Mouse (Mus musculus) embryonic facial prominence, embryonic 11.5 days (tissue): ENCODE data around the gene Cerkl. TPM values are rescaled to one million over a fixed set of nuclear protein-coding genes. Genes with fewer than 3 reads are reported as not detected.

Source experiments
- ATAC-seq: fragments of 200-750 bp; cut with Nextera tagmentation; replicated peaks from 2 replicates; pipeline ENCODE4 v1.8.0; 2017; ENCODE audit warnings: low read depth; ENCODE audit not compliant: insufficient number of reproducible peaks, low FRiP score, low TSS enrichment
- DNase-seq: peaks from one replicate; pipeline ENCODE4 v3.0.0-alpha.2; 2015; ENCODE audit warnings: low spot score
- H3K27ac ChIP-seq: fragments of 300-500 bp; sonication (generic); replicated peaks from 2 replicates; pipeline ENCODE4 v1.5.1; 2014; ENCODE audit warnings: mild to moderate bottlenecking, low read depth, low read length, control low read depth
- H3K27me3 ChIP-seq: fragments of 300-500 bp; sonication (generic); 2 replicates; pipeline ENCODE4 v1.6.1; 2014; ENCODE audit warnings: mild to moderate bottlenecking, low read length, moderate library complexity, mixed read lengths; ENCODE audit not compliant: control insufficient read depth, insufficient read depth
- H3K36me3 ChIP-seq: fragments of 300-500 bp; sonication (generic); replicated peaks from 2 replicates; pipeline ENCODE4 v1.6.1; 2014; ENCODE audit warnings: low read depth, mild to moderate bottlenecking, low read length, moderate library complexity, mixed read lengths; ENCODE audit not compliant: control insufficient read depth, insufficient read depth
- H3K4me1 ChIP-seq: fragments of 300-500 bp; sonication (generic); 2 replicates; pipeline ENCODE4 v1.6.1; 2014; ENCODE audit warnings: low read length, mixed read lengths; ENCODE audit not compliant: control insufficient read depth, insufficient read depth
- H3K4me2 ChIP-seq: fragments of 300-500 bp; sonication (generic); 2 replicates; pipeline ENCODE4 v1.6.1; 2014; ENCODE audit warnings: low read depth, mild to moderate bottlenecking, control low read depth, low read length, moderate library complexity
- H3K4me3 ChIP-seq: fragments of 300-500 bp; sonication (generic); 2 replicates; pipeline ENCODE4 v1.5.1; 2014; ENCODE audit warnings: low read depth, low read length, control low read depth
- H3K9ac ChIP-seq: fragments of 300-500 bp; sonication (generic); replicated peaks from 2 replicates; pipeline ENCODE4 v1.6.1; 2014; ENCODE audit warnings: mild to moderate bottlenecking, control low read depth, low read length
- H3K9me3 ChIP-seq: fragments of 300-500 bp; sonication (generic); replicated peaks from 2 replicates; pipeline ENCODE4 v1.6.1; 2016; ENCODE audit warnings: mild to moderate bottlenecking, low read length, inconsistent platforms, mixed read lengths; ENCODE audit not compliant: control insufficient read depth
- WGBS: fragments of 180-500 bp; shearing (Covaris S2); extraction: QIAGEN DNeasy Blood & Tissue Kit; methylation state at CpG from one replicate; pipeline ENCODE4 v1.1.7; 2014; 5-methylcytosine and 5-hydroxymethylcytosine counted together
- polyA plus RNA-seq: library from polyadenylated mRNA; unstranded; fragments of >200 nt; fragmentation: Nextera tagmentation; extraction: Ambion mirVana; gene quantifications from 2 replicates; pipeline ENCODE4 v1.2.1, GENCODE M21; 2014

The Cerkl gene
- polyA plus RNA-seq, 1 experiment from 2014 or later: 2.8 TPM

- Histone ChIP-seq H3K9ac (no peak overlapping the region), H3K9me3 (no peaks in the 10 kb centered on the region), H3K4me3 (no peak overlapping the region), H3K36me3 (no peaks in the 10 kb centered on the region), H3K27me3 (no peaks in the 10 kb centered on the region), H3K27ac (no peak overlapping the region), H3K4me2 (no peak overlapping the region), H3K4me1 (no peaks in the 10 kb centered on the region)
- ATAC-seq: no peak
- WGBS: 70% methylated on average over 4 of the region's 4 CpGs
- DNase-seq: no peak
These were observed 144.1 kb downstream of the Cerkl start for GRCm38 (mm10) chr2:79312499-79312898.

DNA sequence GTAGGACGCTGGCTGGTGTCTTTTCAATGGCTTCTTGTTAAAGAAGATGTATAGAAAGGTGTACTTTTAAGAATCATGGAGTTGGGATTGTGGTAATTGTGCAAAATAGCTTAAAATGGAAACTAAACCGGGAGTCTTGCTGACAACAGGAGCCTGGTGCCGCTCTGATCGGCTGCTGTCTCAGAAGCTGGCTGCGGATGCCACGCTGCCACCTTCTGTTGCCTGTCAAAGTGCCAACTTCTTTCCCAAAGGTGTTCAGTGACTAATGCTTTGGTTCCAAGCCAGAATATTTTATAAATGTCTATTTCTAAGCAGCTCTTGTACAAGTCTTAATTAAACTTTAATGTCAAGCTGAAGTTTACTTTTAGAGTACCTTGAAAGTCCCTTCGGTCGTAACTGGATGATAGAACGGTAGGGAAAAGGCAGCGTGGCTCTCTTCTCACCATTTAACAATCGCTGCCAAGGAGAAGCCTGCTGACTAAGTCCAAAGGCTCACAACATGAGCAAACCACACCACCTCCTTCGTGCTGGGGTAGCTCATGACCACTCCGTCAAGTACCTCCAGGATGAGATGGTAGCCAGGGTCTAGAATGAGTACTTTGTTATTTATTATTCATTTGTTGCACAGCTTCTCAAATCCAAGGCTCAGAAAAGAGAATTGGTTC is 147.0 kb downstream of the Cerkl start:
- WGBS: 90% methylated on average over 13 of the region's 13 CpGs
- no peaks in the 10 kb centered on the region for H3K4me1 ChIP-seq
- H3K4me2 ChIP-seq: no peak overlapping the region
- no peaks in the 10 kb centered on the region for H3K9me3 ChIP-seq
- H3K4me3 ChIP-seq: no peak overlapping the region
- DNase-seq: no peak
- no peak overlapping the region for H3K9ac ChIP-seq
- no peaks in the 10 kb centered on the region for H3K36me3 ChIP-seq
- ATAC-seq: no peak
- no peaks in the 10 kb centered on the region for H3K27me3 ChIP-seq
- H3K27ac ChIP-seq: no peak overlapping the region

- 41% methylated on average over 4 of the region's 4 CpGs for WGBS
- ATAC-seq (no peak), DNase-seq (no peak)
These were observed 149.0 kb downstream of the Cerkl start for GRCm38 (mm10) chr2:79307549-79307948.

GRCm38 (mm10) chr2:79302398-79302797 is 154.2 kb downstream of the Cerkl start:
- Histone ChIP-seq H3K27me3 (no peaks in the 10 kb centered on the region), H3K9ac (no peak overlapping the region), H3K9me3 (no peaks in the 10 kb centered on the region), H3K4me2 (no peak overlapping the region), H3K36me3 (no peaks in the 10 kb centered on the region), H3K4me3 (no peak overlapping the region), H3K4me1 (no peaks in the 10 kb centered on the region), H3K27ac (no peak overlapping the region)
- DNase-seq (no peak), ATAC-seq (no peak)

More at GRCm38 (mm10) chr2:79307549-79307948, 149.0 kb downstream of the Cerkl start:
- no peak overlapping the region for H3K27ac ChIP-seq
- H3K4me1 ChIP-seq: no peaks in the 10 kb centered on the region
- no peaks in the 10 kb centered on the region for H3K36me3 ChIP-seq
- H3K4me2 ChIP-seq: no peak overlapping the region
- H3K9me3 ChIP-seq: no peaks in the 10 kb centered on the region
- no peak overlapping the region for H3K9ac ChIP-seq
- H3K27me3 ChIP-seq: no peaks in the 10 kb centered on the region
- H3K4me3 ChIP-seq: no peak overlapping the region

DNA sequence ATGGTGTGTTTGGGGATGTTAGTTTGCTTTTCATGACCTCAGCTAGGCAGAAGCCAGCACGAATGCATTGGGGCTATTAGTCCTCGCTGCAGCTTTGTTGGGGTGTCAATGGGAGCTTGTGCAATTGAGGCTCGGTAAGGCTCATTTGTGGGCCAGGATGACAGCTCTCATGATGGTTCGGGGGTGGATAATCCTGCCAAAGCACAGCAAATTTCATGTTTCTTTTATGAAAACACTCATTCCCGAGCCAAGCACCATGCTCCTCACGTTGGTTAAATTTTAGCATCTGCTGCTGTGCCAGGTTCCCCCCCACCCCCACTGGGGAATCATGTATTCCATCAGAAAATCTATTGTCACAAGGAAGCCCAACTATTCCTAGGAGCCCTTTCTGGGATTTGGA is 164.2 kb downstream of the Cerkl start:
- H3K9ac ChIP-seq: no peak overlapping the region
- H3K27me3 ChIP-seq: no peaks in the 10 kb centered on the region
- no peaks in the 10 kb centered on the region for H3K4me1 ChIP-seq
- no peaks in the 10 kb centered on the region for H3K9me3 ChIP-seq
- H3K4me2 ChIP-seq: no peak overlapping the region
- H3K36me3 ChIP-seq: no peaks in the 10 kb centered on the region
- no peak for DNase-seq
- no peak for ATAC-seq
- WGBS: 84% methylated on average over 6 of the region's 6 CpGs
- H3K27ac ChIP-seq: no peak overlapping the region
- no peak overlapping the region for H3K4me3 ChIP-seq

GRCm38 (mm10) chr2:79291922-79292321 is 164.7 kb downstream of the Cerkl start:
- DNase-seq (no peak), ATAC-seq (no peak)
- WGBS: 66% methylated on average over 8 of the region's 8 CpGs
- H3K36me3 ChIP-seq: no peaks in the 10 kb centered on the region
- no peak overlapping the region for H3K4me2 ChIP-seq
- H3K9me3 ChIP-seq: no peaks in the 10 kb centered on the region
- H3K9ac ChIP-seq: no peak overlapping the region
- no peak overlapping the region for H3K27ac ChIP-seq
- no peak overlapping the region for H3K4me3 ChIP-seq
- no peaks in the 10 kb centered on the region for H3K4me1 ChIP-seq
- H3K27me3 ChIP-seq: no peaks in the 10 kb centered on the region

- 90% methylated on average over 1 of the region's 1 CpGs for WGBS
- H3K27me3 ChIP-seq: no peaks in the 10 kb centered on the region
- ATAC-seq (no peak), DNase-seq (no peak)
- H3K9ac ChIP-seq: no peak overlapping the region
- H3K4me3 ChIP-seq: no peak overlapping the region
- no peak overlapping the region for H3K4me2 ChIP-seq
- no peaks in the 10 kb centered on the region for H3K9me3 ChIP-seq
- no peak overlapping the region for H3K27ac ChIP-seq
- no peaks in the 10 kb centered on the region for H3K4me1 ChIP-seq
- no peaks in the 10 kb centered on the region for H3K36me3 ChIP-seq
These were observed 166.4 kb downstream of the Cerkl start for GRCm38 (mm10) chr2:79290149-79290548.

DNA sequence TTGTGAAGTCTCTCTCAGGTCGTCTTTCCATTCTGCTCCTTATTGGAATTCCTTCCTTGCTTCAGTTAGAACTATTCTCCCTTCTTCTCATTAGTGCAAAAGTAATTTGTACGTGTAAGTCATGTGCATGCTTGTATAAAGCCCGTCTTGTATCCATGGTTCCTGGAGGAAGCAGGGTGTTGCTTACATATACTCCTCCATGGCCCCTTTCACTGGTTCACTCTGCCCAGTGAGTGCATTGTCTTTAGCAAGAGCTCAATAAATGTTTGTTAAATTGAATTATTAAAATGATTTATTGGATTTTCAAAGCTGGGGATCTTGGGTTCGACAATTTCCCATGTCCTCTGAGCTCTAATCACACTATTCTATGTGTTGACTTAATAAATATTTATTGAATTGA is 172.4 kb downstream of the Cerkl start:
- H3K9me3 ChIP-seq: no peaks in the 10 kb centered on the region
- no peaks in the 10 kb centered on the region for H3K36me3 ChIP-seq
- no peak for DNase-seq
- no peaks in the 10 kb centered on the region for H3K27me3 ChIP-seq
- no peak overlapping the region for H3K4me3 ChIP-seq
- no peaks in the 10 kb centered on the region for H3K4me1 ChIP-seq
- ATAC-seq: no peak
- WGBS: 88% methylated on average over 4 of the region's 4 CpGs
- H3K4me2 ChIP-seq: no peak overlapping the region
- H3K9ac ChIP-seq: no peak overlapping the region
- no peak overlapping the region for H3K27ac ChIP-seq
